Mouse (Mus musculus): ENCODE measurements around the gene Tmem169. TPM values are rescaled to one million over a fixed set of nuclear protein-coding genes. Genes with fewer than 3 reads are reported as not detected.
"Not testable (repeated sequence)": the region's sequence is repeated elsewhere in the genome, so short reads cannot be mapped to it uniquely, and the experiment has no call there.

Tmem169 gene
- polyA plus RNA-seq, 1 experiment, result 0.41 TPM

DNA sequence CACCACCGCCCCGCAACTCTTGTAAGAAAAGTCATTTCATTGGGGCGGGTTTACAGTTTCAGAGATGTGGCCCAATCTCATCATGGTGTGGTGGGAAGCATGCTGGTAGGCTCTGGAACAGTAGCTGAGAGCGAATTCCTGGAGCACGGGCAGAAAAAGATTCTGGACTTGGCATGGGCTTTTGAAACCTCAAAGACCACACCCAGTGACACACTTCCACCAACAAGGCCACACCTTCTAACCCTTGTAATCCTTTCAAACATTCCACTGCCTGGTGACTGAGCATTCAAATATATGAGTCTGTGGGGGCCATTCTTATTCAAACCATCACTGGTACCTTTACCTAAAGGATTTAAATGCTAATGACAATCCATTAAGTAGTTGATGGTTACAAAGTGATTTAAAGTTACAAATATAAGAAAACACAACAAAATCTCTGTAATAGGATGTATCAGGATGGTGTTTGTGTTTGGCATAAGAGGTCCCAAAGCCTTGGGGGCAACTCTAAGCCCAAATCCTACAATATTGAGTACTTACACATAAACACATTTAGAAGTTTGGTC is 41.5 kb upstream of the Tmem169 start:
- no peaks in the 10 kb centered on the region for H3K36me3 ChIP-seq (ENCODE audit: control insufficient read depth, insufficient read depth)
- no peaks in the 10 kb centered on the region for H3K79me2 ChIP-seq (ENCODE audit: control insufficient read depth, insufficient read depth)
- no peak for TF ChIP-seq E2F4 (IDR thresholded peaks at IDR 0.05; ENCODE audit: insufficient read depth)
- no peak for TF ChIP-seq MYOD1 (IDR thresholded peaks at IDR 0.05; ENCODE audit: control insufficient read depth in 1 of 3, insufficient read length in 2 of 3, low read depth in 2 of 3)
- no peak for TF ChIP-seq TCF3 (IDR thresholded peaks at IDR 0.05; ENCODE audit: insufficient read length, low read depth)
- TF ChIP-seq TCF12 (IDR thresholded peaks at IDR 0.05; ENCODE audit: insufficient read depth, poor library complexity, severe bottlenecking), result no peak
- no peak for TF ChIP-seq CEBPB (IDR thresholded peaks at IDR 0.05; ENCODE audit: insufficient read depth, poor library complexity, severe bottlenecking)
- no peak for TF ChIP-seq POLR2AphosphoS2 (IDR thresholded peaks at IDR 0.05; ENCODE audit: insufficient read length, low read depth)
- no peak for TF ChIP-seq SRF (IDR thresholded peaks at IDR 0.05; ENCODE audit: control insufficient read depth, insufficient read length, low read depth)
- no peak for TF ChIP-seq POLR2A (IDR thresholded peaks at IDR 0.05; ENCODE audit: insufficient read length, low read depth)
- no peak for TF ChIP-seq USF1 (IDR thresholded peaks at IDR 0.05; ENCODE audit: low read depth)
- no peak for TF ChIP-seq REST (IDR thresholded peaks at IDR 0.05; ENCODE audit: insufficient read depth, insufficient read length)
- TF ChIP-seq MYOG (IDR thresholded peaks at IDR 0.05; ENCODE audit: control insufficient read depth in 1 of 3, insufficient read depth in 1 of 3, insufficient read length in 2 of 3, low read depth in 2 of 3), result no peak
- TF ChIP-seq MAX (IDR thresholded peaks at IDR 0.05; ENCODE audit: low read depth), result no peak
- no peak overlapping the region for H3ac ChIP-seq (ENCODE audit: control insufficient read depth, insufficient read length)
- no peaks in the 10 kb centered on the region for H3K27me3 ChIP-seq (ENCODE audit: control insufficient read depth, insufficient read depth, insufficient read length)
- H3K4me3 ChIP-seq, result no peak overlapping the region
- H3K4me2 ChIP-seq (ENCODE audit: low read depth), result peak overlapping the region; percentile 71

DNA sequence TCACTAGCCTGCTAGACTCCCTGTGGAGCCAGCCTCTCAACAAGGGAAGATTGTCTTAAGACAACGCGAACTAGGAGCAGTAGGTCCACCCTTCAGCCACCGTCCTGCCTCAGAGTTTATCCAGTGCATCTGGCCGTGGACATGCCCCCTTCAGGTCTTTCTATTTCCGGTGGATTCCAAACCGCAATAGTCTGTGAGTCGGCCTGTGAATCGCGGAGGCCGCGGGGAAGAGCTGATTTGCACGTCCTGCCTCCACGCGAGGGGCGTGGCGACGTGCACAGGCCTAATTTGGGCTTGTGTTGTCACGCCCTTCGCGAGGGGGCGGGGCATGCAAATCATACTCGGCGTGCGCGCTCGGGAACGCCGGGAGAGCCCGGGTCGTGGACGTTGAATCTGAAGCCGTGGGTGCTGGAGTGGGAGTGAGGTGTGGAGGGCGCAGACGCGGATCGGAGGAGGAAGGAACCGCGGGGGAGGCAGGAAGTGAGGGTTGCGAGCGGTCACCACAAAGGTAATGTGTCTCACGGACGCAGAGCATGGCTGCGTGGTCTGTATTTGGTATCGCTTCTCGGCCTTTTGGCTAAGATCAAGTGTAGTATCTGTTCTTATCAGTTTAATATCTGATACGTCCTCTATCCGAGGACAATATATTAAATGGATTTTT is 40.4 kb upstream of the Tmem169 start:
- Histone ChIP-seq H3K79me2 (ENCODE audit: control insufficient read depth, insufficient read depth) (no peaks in the 10 kb centered on the region), H3K27me3 (ENCODE audit: control insufficient read depth, insufficient read depth, insufficient read length) (no peaks in the 10 kb centered on the region), H3ac (ENCODE audit: control insufficient read depth, insufficient read length) (peak overlapping the region; percentile 96), H3K36me3 (ENCODE audit: control insufficient read depth, insufficient read depth) (no peaks in the 10 kb centered on the region), H3K4me3 (peak overlapping the region; percentile 30), H3K4me2 (ENCODE audit: low read depth) (peak overlapping the region; percentile 71)
- TF ChIP-seq POLR2A (IDR thresholded peaks at IDR 0.05; ENCODE audit: insufficient read length, low read depth), result peak; percentile 94
- peak; percentile 100 for TF ChIP-seq SRF (IDR thresholded peaks at IDR 0.05; ENCODE audit: control insufficient read depth, insufficient read length, low read depth)
- TF ChIP-seq USF1 (IDR thresholded peaks at IDR 0.05; ENCODE audit: low read depth), result no peak
- peak in 1 of 3 experiments; percentile 29 for TF ChIP-seq MYOG (IDR thresholded peaks at IDR 0.05; ENCODE audit: control insufficient read depth in 1 of 3, insufficient read depth in 1 of 3, insufficient read length in 2 of 3, low read depth in 2 of 3)
- no peak for TF ChIP-seq MAX (IDR thresholded peaks at IDR 0.05; ENCODE audit: low read depth)
- TF ChIP-seq POLR2AphosphoS2 (IDR thresholded peaks at IDR 0.05; ENCODE audit: insufficient read length, low read depth), result peak; percentile 96
- TF ChIP-seq MYOD1 (IDR thresholded peaks at IDR 0.05; ENCODE audit: control insufficient read depth in 1 of 3, insufficient read length in 2 of 3, low read depth in 2 of 3), result no peak

DNA sequence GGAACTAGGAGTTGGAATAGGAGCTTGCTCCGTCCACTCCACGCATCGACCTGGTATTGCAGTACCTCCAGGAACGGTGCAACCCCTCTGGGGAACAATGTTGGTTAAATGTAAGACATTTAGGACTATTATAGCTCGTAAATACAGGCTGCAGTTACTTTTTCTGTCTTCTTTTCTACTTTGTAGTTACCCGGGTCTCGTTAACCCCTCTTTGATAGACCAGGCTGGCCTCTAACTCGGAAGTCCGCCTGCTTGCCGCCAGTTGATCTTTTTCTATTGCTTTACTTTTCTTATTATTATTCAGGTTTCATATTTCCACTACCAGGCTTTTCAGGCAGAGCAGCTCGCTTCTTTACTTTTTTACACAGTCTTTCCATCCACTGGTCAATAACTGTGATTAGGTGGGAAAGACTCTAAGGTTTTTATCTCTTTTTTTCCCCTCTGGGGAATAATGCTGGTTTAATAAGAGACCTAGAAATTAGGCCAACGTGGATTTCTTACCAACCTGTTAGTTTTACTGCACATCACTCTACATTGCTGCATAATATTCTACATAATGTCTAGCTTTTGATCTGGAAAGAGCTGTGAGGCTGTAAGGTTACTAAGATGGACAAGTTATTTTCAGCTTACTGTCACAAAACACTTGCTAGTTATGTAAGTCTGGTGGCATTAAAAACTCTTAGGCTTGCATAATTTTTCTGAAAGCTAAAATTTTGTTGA is 39.7 kb upstream of the Tmem169 start:
- Histone ChIP-seq H3K4me2 (ENCODE audit: low read depth) (peak overlapping the region; percentile 71), H3K79me2 (ENCODE audit: control insufficient read depth, insufficient read depth) (no peaks in the 10 kb centered on the region), H3K27me3 (ENCODE audit: control insufficient read depth, insufficient read depth, insufficient read length) (no peaks in the 10 kb centered on the region), H3K4me3 (peak overlapping the region; percentile 30), H3ac (ENCODE audit: control insufficient read depth, insufficient read length) (peak overlapping the region; percentile 96), H3K36me3 (ENCODE audit: control insufficient read depth, insufficient read depth) (no peaks in the 10 kb centered on the region)
- TF ChIP-seq MAX (IDR thresholded peaks at IDR 0.05; ENCODE audit: low read depth) (no peak), CEBPB (IDR thresholded peaks at IDR 0.05; ENCODE audit: insufficient read depth, poor library complexity, severe bottlenecking) (0 out of 2 replicates have a peak, but pooled peaks have one; percentile 28), REST (IDR thresholded peaks at IDR 0.05; ENCODE audit: insufficient read depth, insufficient read length) (no peak), E2F4 (IDR thresholded peaks at IDR 0.05; ENCODE audit: insufficient read depth) (no peak), TCF3 (IDR thresholded peaks at IDR 0.05; ENCODE audit: insufficient read length, low read depth) (no peak), POLR2AphosphoS2 (IDR thresholded peaks at IDR 0.05; ENCODE audit: insufficient read length, low read depth) (peak; percentile 53), SRF (IDR thresholded peaks at IDR 0.05; ENCODE audit: control insufficient read depth, insufficient read length, low read depth) (no peak), POLR2A (IDR thresholded peaks at IDR 0.05; ENCODE audit: insufficient read length, low read depth) (peak; percentile 73)

GRCm38 (mm10) chr1:72248226-72248737 is 35.9 kb upstream of the Tmem169 start:
- H3ac ChIP-seq (ENCODE audit: control insufficient read depth, insufficient read length); H3K36me3 ChIP-seq (ENCODE audit: control insufficient read depth, insufficient read depth); H3K4me2 ChIP-seq (ENCODE audit: low read depth); H3K79me2 ChIP-seq (ENCODE audit: control insufficient read depth, insufficient read depth); H3K27me3 ChIP-seq (ENCODE audit: control insufficient read depth, insufficient read depth, insufficient read length); H3K4me3 ChIP-seq: not testable (repeated sequence)

DNA sequence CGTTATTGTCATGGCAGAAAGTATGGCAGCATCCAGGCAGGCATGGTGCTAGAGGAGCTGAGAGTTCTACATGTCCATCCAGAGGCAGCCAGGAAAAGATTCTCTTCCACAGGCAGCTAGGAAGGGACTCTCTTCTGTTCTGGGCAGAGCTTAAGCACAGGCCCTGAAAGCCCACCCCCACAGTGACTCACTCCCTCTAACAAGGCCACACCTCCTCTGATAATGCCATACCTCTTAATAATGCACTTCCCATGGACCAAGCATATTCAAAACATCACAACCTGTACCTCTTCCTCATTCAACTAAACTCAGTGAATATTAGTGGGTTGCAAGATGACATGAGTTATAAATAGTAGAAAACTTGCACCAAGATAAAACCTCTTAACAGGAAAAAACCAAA is 32.4 kb upstream of the Tmem169 start:
- Histone ChIP-seq H3ac (ENCODE audit: control insufficient read depth, insufficient read length) (no peak overlapping the region), H3K36me3 (ENCODE audit: control insufficient read depth, insufficient read depth) (no peaks in the 10 kb centered on the region), H3K4me3 (no peak overlapping the region), H3K27me3 (ENCODE audit: control insufficient read depth, insufficient read depth, insufficient read length) (no peaks in the 10 kb centered on the region), H3K79me2 (ENCODE audit: control insufficient read depth, insufficient read depth) (no peaks in the 10 kb centered on the region), H3K4me2 (ENCODE audit: low read depth) (no peak overlapping the region)
- TF ChIP-seq MYOD1 (IDR thresholded peaks at IDR 0.05; ENCODE audit: control insufficient read depth in 1 of 3, insufficient read length in 2 of 3, low read depth in 2 of 3) (no peak), REST (IDR thresholded peaks at IDR 0.05; ENCODE audit: insufficient read depth, insufficient read length) (no peak), POLR2A (IDR thresholded peaks at IDR 0.05; ENCODE audit: insufficient read length, low read depth) (no peak), TCF12 (IDR thresholded peaks at IDR 0.05; ENCODE audit: insufficient read depth, poor library complexity, severe bottlenecking) (no peak), E2F4 (IDR thresholded peaks at IDR 0.05; ENCODE audit: insufficient read depth) (no peak), USF1 (IDR thresholded peaks at IDR 0.05; ENCODE audit: low read depth) (no peak), TCF3 (IDR thresholded peaks at IDR 0.05; ENCODE audit: insufficient read length, low read depth) (no peak), CEBPB (IDR thresholded peaks at IDR 0.05; ENCODE audit: insufficient read depth, poor library complexity, severe bottlenecking) (no peak), SRF (IDR thresholded peaks at IDR 0.05; ENCODE audit: control insufficient read depth, insufficient read length, low read depth) (no peak), MAX (IDR thresholded peaks at IDR 0.05; ENCODE audit: low read depth) (no peak), MYOG (IDR thresholded peaks at IDR 0.05; ENCODE audit: control insufficient read depth in 1 of 3, insufficient read depth in 1 of 3, insufficient read length in 2 of 3, low read depth in 2 of 3) (no peak), POLR2AphosphoS2 (IDR thresholded peaks at IDR 0.05; ENCODE audit: insufficient read length, low read depth) (no peak)

All from myocyte (in vitro differentiated cells).